Mouse (Mus musculus) stomach, postnatal 0 days (tissue): Measurements from ENCODE around the gene Actb. TPM values are rescaled to one million over a fixed set of nuclear protein-coding genes. Genes with fewer than 3 reads are reported as not detected.
A peak's percentile ranks its signal among the peaks of the same experiment; 100 is the strongest.

Experiments
- ATAC-seq: fragments of 200-750 bp; cut with Nextera tagmentation; 2 replicates; pipeline ENCODE4 v1.8.0; 2017; ENCODE audit not compliant: low FRiP score, low TSS enrichment
- DNase-seq: peaks from one replicate; pipeline ENCODE4 v3.0.0-alpha.2; 2016; ENCODE audit warnings: low spot score
- H3K27ac ChIP-seq: fragments of 300-500 bp; sonication (generic); replicated peaks from 2 replicates; pipeline ENCODE4 v1.5.1; 2014; ENCODE audit warnings: mild to moderate bottlenecking, control low read depth
- H3K27me3 ChIP-seq: fragments of 300-500 bp; sonication (generic); 2 replicates; pipeline ENCODE4 v1.6.1; 2014; ENCODE audit warnings: low read length; ENCODE audit not compliant: control insufficient read depth, insufficient read depth
- H3K36me3 ChIP-seq: fragments of 300-500 bp; sonication (generic); 2 replicates; pipeline ENCODE4 v1.6.1; 2014; ENCODE audit warnings: low read length, mixed read lengths; ENCODE audit not compliant: control insufficient read depth, insufficient read depth
- H3K4me1 ChIP-seq: fragments of 300-500 bp; sonication (generic); replicated peaks from 2 replicates; pipeline ENCODE4 v1.6.1; 2014; ENCODE audit warnings: antibody characterized with exemption; ENCODE audit not compliant: control insufficient read depth, insufficient read depth
- H3K4me2 ChIP-seq: fragments of 300-500 bp; sonication (generic); replicated peaks from 2 replicates; pipeline ENCODE4 v1.6.1; 2014; ENCODE audit warnings: low read depth, mild to moderate bottlenecking, control low read depth, moderate library complexity
- H3K4me3 ChIP-seq: fragments of 300-500 bp; sonication (generic); 2 replicates; pipeline ENCODE4 v1.5.1; 2014; ENCODE audit warnings: low read depth, low read length, control low read depth
- H3K9ac ChIP-seq: fragments of 300-500 bp; sonication (generic); 2 replicates; pipeline ENCODE4 v1.6.1; 2014; ENCODE audit warnings: mild to moderate bottlenecking, low read length, control low read depth, mixed read lengths
- H3K9me3 ChIP-seq: fragments of 300-500 bp; sonication (generic); 2 replicates; pipeline ENCODE4 v1.6.1; 2016; ENCODE audit warnings: low read length; ENCODE audit not compliant: control insufficient read depth
- CTCF ChIP-seq: IDR thresholded peaks from 2 replicates; pipeline ENCODE4 v1.5.1; 2016; ENCODE audit warnings: antibody characterized with exemption, low read depth, mild to moderate bottlenecking, moderate library complexity
- EP300 ChIP-seq: optimal IDR thresholded peaks from 2 replicates; pipeline ENCODE3; 2016; ENCODE audit warnings: antibody characterized with exemption
- WGBS: fragments of 180-500 bp; shearing (Covaris S2); extraction: QIAGEN DNeasy Blood & Tissue Kit; methylation state at CpG from one replicate; pipeline ENCODE4 v1.1.7; 2014; 5-methylcytosine and 5-hydroxymethylcytosine counted together
- polyA plus RNA-seq: library from polyadenylated mRNA; unstranded; fragments of >200 nt; fragmentation: Nextera tagmentation; extraction: Ambion mirVana; gene quantifications from 2 replicates; pipeline ENCODE4 v1.2.1, GENCODE M21; 2015

Gene Actb
- polyA plus RNA-seq, 1 experiment from 2014 or later: 16,187 TPM

- TF ChIP-seq CTCF (peak; percentile 46), EP300 (no peak)
- Histone ChIP-seq H3K9ac (no peak overlapping the region), H3K4me1 (peaks cover 9% of the 10 kb centered on the region; the same call in 1 of the 2 replicates), H3K27ac (peak overlapping the region; percentile 90), H3K4me3 (no peak overlapping the region), H3K27me3 (no peaks in the 10 kb centered on the region), H3K36me3 (no peaks in the 10 kb centered on the region), H3K4me2 (no peak overlapping the region), H3K9me3 (no peaks in the 10 kb centered on the region)
- peak; percentile 91 for DNase-seq
- peak; percentile 98 for ATAC-seq
- 19% methylated on average over 8 of the region's 8 CpGs for WGBS
These were observed 13.9 kb upstream of the Actb start for GRCm38 (mm10) chr5:142920311-142921073.

DNA sequence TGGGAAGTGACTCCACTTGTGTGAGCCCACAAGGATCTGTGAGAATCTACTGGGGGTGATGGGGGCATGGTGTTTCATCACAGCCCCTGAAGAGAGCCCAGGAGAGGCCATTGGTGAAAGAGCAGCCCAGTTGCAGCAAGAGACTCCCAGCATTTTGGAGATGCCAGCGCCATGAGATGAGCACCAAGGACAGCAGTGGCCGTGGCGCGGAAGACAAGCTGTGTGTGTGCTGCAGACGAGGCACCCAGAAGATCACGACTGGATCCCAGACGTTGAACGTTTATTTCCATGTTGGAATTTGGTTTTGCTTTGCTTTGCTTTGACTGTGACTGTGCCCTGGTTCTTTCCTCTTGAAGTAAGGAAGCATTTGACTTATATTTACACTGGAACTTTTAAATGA lies 10.8 kb upstream of the Actb start:
- ATAC-seq (no peak), DNase-seq (peak; percentile 10)
- TF ChIP-seq EP300: no peak
- no peak for TF ChIP-seq CTCF
- no peaks in the 10 kb centered on the region for H3K27me3 ChIP-seq
- peaks cover 9% of the 10 kb centered on the region; the same call in 1 of the 2 replicates for H3K4me1 ChIP-seq
- no peak overlapping the region for H3K9ac ChIP-seq
- H3K9me3 ChIP-seq: no peaks in the 10 kb centered on the region
- H3K4me2 ChIP-seq: no peak overlapping the region
- WGBS: 87% methylated on average over 8 of the region's 8 CpGs
- no peak overlapping the region for H3K27ac ChIP-seq
- no peak overlapping the region for H3K4me3 ChIP-seq
- H3K36me3 ChIP-seq: no peaks in the 10 kb centered on the region

GRCm38 (mm10) chr5:142916593-142916992 lies 10.0 kb upstream of the Actb start:
- TF ChIP-seq EP300 (no peak), CTCF (no peak)
- Histone ChIP-seq H3K27ac (no peak overlapping the region), H3K4me2 (no peak overlapping the region), H3K36me3 (no peaks in the 10 kb centered on the region), H3K4me3 (no peak overlapping the region), H3K9me3 (no peaks in the 10 kb centered on the region), H3K27me3 (no peaks in the 10 kb centered on the region), H3K4me1 (peaks cover 9% of the 10 kb centered on the region; the same call in 1 of the 2 replicates), H3K9ac (no peak overlapping the region)
- no peak for DNase-seq
- 67% methylated on average over 7 of the region's 7 CpGs for WGBS
- ATAC-seq: no peak

GRCm38 (mm10) chr5:142915231-142915630 lies 8.7 kb upstream of the Actb start:
- H3K4me1 ChIP-seq: peaks cover 2% of the 10 kb centered on the region; the same call in 1 of the 2 replicates
- no peaks in the 10 kb centered on the region for H3K9me3 ChIP-seq
- ATAC-seq (peak; percentile 73), DNase-seq (peak; percentile 76)
- no peak overlapping the region for H3K4me3 ChIP-seq
- H3K4me2 ChIP-seq: no peak overlapping the region
- H3K9ac ChIP-seq: no peak overlapping the region
- peak overlapping the region; percentile 45; the same call in 1 of the 2 replicates for H3K27ac ChIP-seq
- no peak for TF ChIP-seq EP300
- no peak for TF ChIP-seq CTCF
- H3K36me3 ChIP-seq: no peaks in the 10 kb centered on the region
- WGBS: 62% methylated on average over 11 of the region's 11 CpGs
- H3K27me3 ChIP-seq: no peaks in the 10 kb centered on the region

- 65% methylated on average over 4 of the region's 4 CpGs for WGBS
- H3K27me3 ChIP-seq: no peaks in the 10 kb centered on the region
- H3K36me3 ChIP-seq: no peaks in the 10 kb centered on the region
- TF ChIP-seq EP300 (no peak), CTCF (no peak)
- H3K9me3 ChIP-seq: no peaks in the 10 kb centered on the region
- peaks cover 22% of the 10 kb centered on the region for H3K4me1 ChIP-seq
- no peak overlapping the region for H3K4me2 ChIP-seq
- H3K9ac ChIP-seq: no peak overlapping the region
- H3K27ac ChIP-seq: peak overlapping the region; percentile 35
- H3K4me3 ChIP-seq: no peak overlapping the region
- ATAC-seq (peak; percentile 42), DNase-seq (peak; percentile 45)
These were observed 6.2 kb upstream of the Actb start for GRCm38 (mm10) chr5:142912739-142913138.

- peak overlapping the region; percentile 35; the same call in 1 of the 2 replicates for H3K27ac ChIP-seq
- no peak overlapping the region for H3K9ac ChIP-seq
- no peaks in the 10 kb centered on the region for H3K9me3 ChIP-seq
- WGBS: 88% methylated on average over 3 of the region's 3 CpGs
- H3K36me3 ChIP-seq: no peaks in the 10 kb centered on the region
- H3K27me3 ChIP-seq: no peaks in the 10 kb centered on the region
- no peak overlapping the region for H3K4me3 ChIP-seq
- peaks cover 24% of the 10 kb centered on the region for H3K4me1 ChIP-seq
- H3K4me2 ChIP-seq: no peak overlapping the region
- TF ChIP-seq EP300: no peak
- no peak for TF ChIP-seq CTCF
- no peak for DNase-seq
- ATAC-seq: peak; percentile 12; the same call in 1 of the 2 replicates
These were observed 5.8 kb upstream of the Actb start for GRCm38 (mm10) chr5:142912320-142912719.
